Mouse (Mus musculus): Measurements from ENCODE around the gene Gm13279.
"Not testable (repeated sequence)": the region's sequence is repeated elsewhere in the genome, so short reads cannot be mapped to it uniquely, and the experiment has no call there.

The Gm13279 gene

DNA sequence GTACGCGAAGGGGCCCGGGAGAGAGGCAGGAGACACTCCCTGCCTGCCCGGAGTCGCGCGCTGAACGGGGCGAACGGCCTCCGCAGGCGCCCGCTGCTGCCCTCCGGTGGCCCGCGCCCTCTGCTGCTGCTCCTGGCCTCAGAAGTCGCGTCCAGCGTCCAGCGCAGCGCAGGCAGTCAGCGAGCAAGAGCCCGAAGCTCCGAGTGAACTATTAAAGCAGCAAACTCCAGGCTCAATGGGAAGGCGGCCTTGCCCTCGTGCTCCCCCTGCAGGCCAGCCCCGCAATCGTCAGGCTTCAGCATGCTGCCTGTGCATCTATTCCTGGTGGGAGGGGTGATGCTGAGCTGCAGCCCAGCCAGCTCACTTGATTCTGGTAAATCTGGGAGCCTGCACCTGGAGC is at the start of gene Gm13279:
Gene Gm13279 (plus strand): TSS at position 301 of the 400 bp plus-strand sequence.
- DNase-seq (ENCODE audit: low read depth, low spot score), result not testable (repeated sequence)

DNA sequence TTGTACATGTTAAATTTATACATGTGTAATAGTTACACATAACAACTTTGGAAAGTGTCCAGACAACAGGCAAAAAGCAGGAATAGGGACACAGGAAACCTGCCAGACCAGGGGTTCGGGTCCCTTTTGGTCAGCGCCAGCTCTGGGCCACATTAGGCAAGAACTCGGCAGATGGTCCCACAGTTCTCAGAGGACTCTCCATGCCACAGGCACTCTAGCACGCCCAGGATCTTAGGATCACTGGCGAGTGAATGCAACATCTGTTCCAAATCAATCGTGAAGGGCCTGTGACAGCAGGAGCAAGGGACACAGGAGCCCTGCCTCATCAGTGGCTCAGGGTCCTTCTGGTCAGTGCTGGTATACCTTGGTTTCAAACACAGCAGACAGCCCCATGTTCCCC is 47.3 kb upstream of the Gm13279 start:
- no peak for DNase-seq (ENCODE audit: low read depth, low spot score)

- not testable (repeated sequence) for DNase-seq (ENCODE audit: low read depth, low spot score)
Observed at GRCm38 (mm10) chr4:88754818-88755340, 42.3 kb upstream of the Gm13279 start, which contains the start of gene Gm13271. Gm13271 (plus strand) TSS chr4:88754868.

GRCm38 (mm10) chr4:88756581-88757513 is 40.4 kb upstream of the Gm13279 start:
- not testable (repeated sequence) for DNase-seq (ENCODE audit: low read depth, low spot score)

- DNase-seq (ENCODE audit: low read depth, low spot score), result not testable (repeated sequence)
Observed at GRCm38 (mm10) chr4:88757628-88758031, 39.6 kb upstream of the Gm13279 start.

- not testable (repeated sequence) for DNase-seq (ENCODE audit: low read depth, low spot score)
Observed at GRCm38 (mm10) chr4:88758751-88759150, 38.4 kb upstream of the Gm13279 start.

GRCm38 (mm10) chr4:88759610-88760268 is 37.5 kb upstream of the Gm13279 start, which contains the start of gene Gm13283:
Gm13283 (plus strand) TSS chr4:88760119.
- DNase-seq (ENCODE audit: low read depth, low spot score), result not testable (repeated sequence)

DNA sequence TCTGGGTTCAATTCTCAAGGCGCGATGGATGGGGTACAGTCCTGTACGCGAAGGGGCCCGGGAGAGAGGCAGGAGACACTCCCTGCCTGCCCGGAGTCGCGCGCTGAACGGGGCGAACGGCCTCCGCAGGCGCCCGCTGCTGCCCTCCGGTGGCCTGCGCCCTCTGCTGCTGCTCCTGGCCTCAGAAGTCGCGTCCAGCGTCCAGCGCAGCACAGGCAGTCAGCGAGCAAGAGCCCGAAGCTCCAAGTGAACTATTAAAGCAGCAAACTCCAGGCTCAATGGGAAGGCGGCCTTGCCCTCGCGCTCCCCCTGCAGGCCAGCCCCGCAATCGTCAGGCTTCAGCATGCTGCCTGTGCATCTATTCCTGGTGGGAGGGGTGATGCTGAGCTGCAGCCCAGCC is 36.8 kb upstream of the Gm13279 start:
- DNase-seq (ENCODE audit: low read depth, low spot score), result not testable (repeated sequence)

DNA sequence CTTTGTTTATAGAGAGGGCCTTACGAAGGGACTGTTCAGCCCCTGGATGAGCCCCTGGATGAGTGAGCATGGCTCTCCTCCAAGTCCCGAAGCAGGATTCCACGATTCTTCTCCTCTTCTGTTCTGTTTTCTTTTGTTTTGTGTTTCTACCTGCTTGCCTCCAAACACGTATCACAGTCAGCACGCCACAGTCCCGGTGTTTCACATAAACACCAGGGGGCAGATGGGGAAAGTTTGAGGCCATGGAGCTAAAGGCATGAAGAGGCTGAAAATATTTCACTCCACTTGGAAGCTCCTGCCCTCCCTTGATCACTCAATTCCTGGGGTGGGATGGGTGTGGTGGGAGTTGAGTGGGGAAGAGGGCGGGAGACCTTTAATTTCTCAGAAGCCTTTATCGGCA is 35.4 kb upstream of the Gm13279 start:
- DNase-seq (ENCODE audit: low read depth, low spot score), result not testable (repeated sequence)

DNA sequence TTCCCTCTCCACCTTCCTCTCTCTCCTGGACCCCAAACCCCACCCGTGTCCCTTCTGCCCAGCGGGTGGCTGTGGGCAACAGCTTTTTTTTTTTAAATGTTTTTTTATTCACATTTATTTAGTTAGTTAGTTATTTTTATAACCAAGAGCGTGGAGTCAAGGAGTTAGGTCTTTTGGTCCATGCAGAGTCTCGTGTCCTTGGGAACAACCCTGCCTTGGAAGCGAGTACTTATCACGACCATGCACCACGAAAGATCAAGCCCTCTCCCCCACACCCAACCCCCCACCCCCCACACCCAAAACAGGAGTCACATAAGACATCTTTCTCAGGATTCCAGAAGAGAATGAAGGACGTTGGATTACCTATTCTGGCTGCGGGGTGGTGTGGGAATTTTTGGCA is 34.9 kb upstream of the Gm13279 start:
- not testable (repeated sequence) for DNase-seq (ENCODE audit: low read depth, low spot score)

- DNase-seq (ENCODE audit: low read depth, low spot score), result peak; percentile 39
Observed at GRCm38 (mm10) chr4:88763384-88764018, 33.7 kb upstream of the Gm13279 start.

DNA sequence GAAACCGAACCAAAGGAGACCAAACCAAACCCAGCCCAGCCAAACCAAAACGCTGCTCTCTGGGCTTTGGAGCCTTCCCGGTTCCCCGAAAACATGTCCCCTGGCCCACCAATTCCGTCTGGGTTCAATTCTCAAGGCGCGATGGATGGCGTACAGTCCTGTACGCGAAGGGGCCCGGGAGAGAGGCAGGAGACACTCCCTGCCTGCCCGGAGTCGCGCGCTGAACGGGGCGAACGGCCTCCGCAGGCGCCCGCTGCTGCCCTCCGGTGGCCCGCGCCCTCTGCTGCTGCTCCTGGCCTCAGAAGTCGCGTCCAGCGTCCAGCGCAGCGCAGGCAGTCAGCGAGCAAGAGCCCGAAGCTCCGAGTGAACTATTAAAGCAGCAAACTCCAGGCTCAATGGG is 23.7 kb upstream of the Gm13279 start, which contains the start of gene Gm13290:
Gene Gm13290 (plus strand): TSS at position 301 of the 400 bp plus-strand sequence.
- DNase-seq (ENCODE audit: low read depth, low spot score), result not testable (repeated sequence)

- not testable (repeated sequence) for DNase-seq (ENCODE audit: low read depth, low spot score)
Observed at GRCm38 (mm10) chr4:88776622-88777021, 20.6 kb upstream of the Gm13279 start, which contains the start of gene Gm13289. Gm13289 (plus strand) TSS chr4:88776922.

DNA sequence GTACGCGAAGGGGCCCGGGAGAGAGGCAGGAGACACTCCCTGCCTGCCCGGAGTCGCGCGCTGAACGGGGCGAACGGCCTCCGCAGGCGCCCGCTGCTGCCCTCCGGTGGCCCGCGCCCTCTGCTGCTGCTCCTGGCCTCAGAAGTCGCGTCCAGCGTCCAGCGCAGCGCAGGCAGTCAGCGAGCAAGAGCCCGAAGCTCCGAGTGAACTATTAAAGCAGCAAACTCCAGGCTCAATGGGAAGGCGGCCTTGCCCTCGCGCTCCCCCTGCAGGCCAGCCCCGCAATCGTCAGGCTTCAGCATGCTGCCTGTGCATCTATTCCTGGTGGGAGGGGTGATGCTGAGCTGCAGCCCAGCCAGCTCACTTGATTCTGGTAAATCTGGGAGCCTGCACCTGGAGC is 17.6 kb upstream of the Gm13279 start, which contains the start of gene Gm13272:
Gene Gm13272 (plus strand): TSS at position 301 of the 400 bp plus-strand sequence.
- not testable (repeated sequence) for DNase-seq (ENCODE audit: low read depth, low spot score)

- not testable (repeated sequence) for DNase-seq (ENCODE audit: low read depth, low spot score)
Observed at GRCm38 (mm10) chr4:88780320-88780719, 16.9 kb upstream of the Gm13279 start.

GRCm38 (mm10) chr4:88781831-88782230 is 15.4 kb upstream of the Gm13279 start, which contains the start of gene Ifnz:
Ifnz (plus strand) TSS chr4:88782131.
- not testable (repeated sequence) for DNase-seq (ENCODE audit: low read depth, low spot score)

DNA sequence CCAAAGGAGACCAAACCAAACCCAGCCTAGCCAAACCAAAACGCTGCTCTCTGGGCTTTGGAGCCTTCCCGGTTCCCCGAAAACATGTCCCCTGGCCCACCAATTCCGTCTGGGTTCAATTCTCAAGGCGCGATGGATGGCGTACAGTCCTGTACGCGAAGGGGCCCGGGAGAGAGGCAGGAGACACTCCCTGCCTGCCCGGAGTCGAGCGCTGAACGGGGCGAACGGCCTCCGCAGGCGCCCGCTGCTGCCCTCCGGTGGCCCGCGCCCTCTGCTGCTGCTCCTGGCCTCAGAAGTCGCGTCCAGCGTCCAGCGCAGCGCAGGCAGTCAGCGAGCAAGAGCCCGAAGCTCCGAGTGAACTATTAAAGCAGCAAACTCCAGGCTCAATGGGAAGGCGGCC is 14.9 kb upstream of the Gm13279 start:
- not testable (repeated sequence) for DNase-seq (ENCODE audit: low read depth, low spot score)

DNA sequence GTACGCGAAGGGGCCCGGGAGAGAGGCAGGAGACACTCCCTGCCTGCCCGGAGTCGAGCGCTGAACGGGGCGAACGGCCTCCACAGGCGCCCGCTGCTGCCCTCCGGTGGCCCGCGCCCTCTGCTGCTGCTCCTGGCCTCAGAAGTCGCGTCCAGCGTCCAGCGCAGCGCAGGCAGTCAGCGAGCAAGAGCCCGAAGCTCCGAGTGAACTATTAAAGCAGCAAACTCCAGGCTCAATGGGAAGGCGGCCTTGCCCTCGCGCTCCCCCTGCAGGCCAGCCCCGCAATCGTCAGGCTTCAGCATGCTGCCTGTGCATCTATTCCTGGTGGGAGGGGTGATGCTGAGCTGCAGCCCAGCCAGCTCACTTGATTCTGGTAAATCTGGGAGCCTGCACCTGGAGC is 11.8 kb upstream of the Gm13279 start, which contains the start of gene Gm13276:
Gene Gm13276 (plus strand): TSS at position 301 of the 400 bp plus-strand sequence.
- DNase-seq (ENCODE audit: low read depth, low spot score), result not testable (repeated sequence)

GRCm38 (mm10) chr4:88788402-88788801 is 8.8 kb upstream of the Gm13279 start, which contains the start of gene Gm13277:
Gm13277 (plus strand) TSS chr4:88788632.
- DNase-seq (ENCODE audit: low read depth, low spot score), result not testable (repeated sequence)

DNA sequence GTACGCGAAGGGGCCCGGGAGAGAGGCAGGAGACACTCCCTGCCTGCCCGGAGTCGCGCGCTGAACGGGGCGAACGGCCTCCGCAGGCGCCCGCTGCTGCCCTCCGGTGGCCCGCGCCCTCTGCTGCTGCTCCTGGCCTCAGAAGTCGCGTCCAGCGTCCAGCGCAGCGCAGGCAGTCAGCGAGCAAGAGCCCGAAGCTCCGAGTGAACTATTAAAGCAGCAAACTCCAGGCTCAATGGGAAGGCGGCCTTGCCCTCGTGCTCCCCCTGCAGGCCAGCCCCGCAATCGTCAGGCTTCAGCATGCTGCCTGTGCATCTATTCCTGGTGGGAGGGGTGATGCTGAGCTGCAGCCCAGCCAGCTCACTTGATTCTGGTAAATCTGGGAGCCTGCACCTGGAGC is 5.9 kb upstream of the Gm13279 start, which contains the start of gene Gm13278:
Gene Gm13278 (plus strand): TSS at position 301 of the 400 bp plus-strand sequence.
- not testable (repeated sequence) for DNase-seq (ENCODE audit: low read depth, low spot score)
